Mouse (Mus musculus): ENCODE measurements around the gene Gpr176. TPM values are rescaled to one million over a fixed set of nuclear protein-coding genes. Genes with fewer than 3 reads are reported as not detected.

Gpr176 gene
- polyA plus RNA-seq, 1 experiment = 5.6 TPM

GRCm38 (mm10) chr2:118306966-118307365 is 66.3 kb downstream of the Gpr176 start:
- DNase-seq = peak; percentile 42 to 52
- Histone ChIP-seq H3K27ac (ENCODE audit: insufficient read depth, low read length) (0 out of 2 replicates have a peak overlapping the region, but pooled peaks have one; percentile 35), H3K27me3 (ENCODE audit: control insufficient read depth, insufficient read depth, low read length) (no peaks in the 10 kb centered on the region), H3K4me1 (ENCODE audit: control insufficient read depth, insufficient read depth, low read length) (peaks cover 7% of the 10 kb centered on the region; the same call in 1 of the 2 replicates), H3K4me3 (replicated peaks; ENCODE audit: insufficient read depth, low read depth, low read length) (no peak overlapping the region)
- no peak for TF ChIP-seq CTCF (IDR thresholded peaks at IDR 0.05; ENCODE audit: borderline replicate concordance, insufficient read depth, low read depth, low read length)
- TF ChIP-seq POLR2A (IDR thresholded peaks at IDR 0.05; ENCODE audit: borderline replicate concordance, insufficient read depth, low read length) = no peak
- 36% methylated on average over 2 of the region's 2 CpGs for WGBS

GRCm38 (mm10) chr2:118306522-118306895 is 66.7 kb downstream of the Gpr176 start:
- Histone ChIP-seq H3K4me3 (replicated peaks; ENCODE audit: insufficient read depth, low read depth, low read length) (no peak overlapping the region), H3K27me3 (ENCODE audit: control insufficient read depth, insufficient read depth, low read length) (no peaks in the 10 kb centered on the region), H3K27ac (ENCODE audit: insufficient read depth, low read length) (peak overlapping the region; percentile 18; the same call in 1 of the 2 replicates), H3K4me1 (ENCODE audit: control insufficient read depth, insufficient read depth, low read length) (peaks cover 7% of the 10 kb centered on the region; the same call in 1 of the 2 replicates)
- no peak for DNase-seq
- no peak for TF ChIP-seq POLR2A (IDR thresholded peaks at IDR 0.05; ENCODE audit: borderline replicate concordance, insufficient read depth, low read length)
- TF ChIP-seq CTCF (IDR thresholded peaks at IDR 0.05; ENCODE audit: borderline replicate concordance, insufficient read depth, low read depth, low read length) = no peak
- 60% methylated on average over 3 of the region's 3 CpGs for WGBS

- no peak for DNase-seq
- peaks cover 7% of the 10 kb centered on the region; the same call in 1 of the 2 replicates for H3K4me1 ChIP-seq (ENCODE audit: control insufficient read depth, insufficient read depth, low read length)
- WGBS = 84% methylated on average over 7 of the region's 7 CpGs
- no peaks in the 10 kb centered on the region for H3K27me3 ChIP-seq (ENCODE audit: control insufficient read depth, insufficient read depth, low read length)
- TF ChIP-seq POLR2A (IDR thresholded peaks at IDR 0.05; ENCODE audit: borderline replicate concordance, insufficient read depth, low read length) (no peak), CTCF (IDR thresholded peaks at IDR 0.05; ENCODE audit: borderline replicate concordance, insufficient read depth, low read depth, low read length) (no peak)
- H3K27ac ChIP-seq (ENCODE audit: insufficient read depth, low read length) = no peak overlapping the region
- H3K4me3 ChIP-seq (replicated peaks; ENCODE audit: insufficient read depth, low read depth, low read length) = no peak overlapping the region
Observed at GRCm38 (mm10) chr2:118305827-118306521, 67.2 kb downstream of the Gpr176 start.

- 91% methylated on average over 4 of the region's 4 CpGs for WGBS
- Histone ChIP-seq H3K27ac (ENCODE audit: insufficient read depth, low read length) (no peak overlapping the region), H3K4me3 (replicated peaks; ENCODE audit: insufficient read depth, low read depth, low read length) (no peak overlapping the region), H3K27me3 (ENCODE audit: control insufficient read depth, insufficient read depth, low read length) (no peaks in the 10 kb centered on the region), H3K4me1 (ENCODE audit: control insufficient read depth, insufficient read depth, low read length) (peaks cover 7% of the 10 kb centered on the region; the same call in 1 of the 2 replicates)
- TF ChIP-seq POLR2A (IDR thresholded peaks at IDR 0.05; ENCODE audit: borderline replicate concordance, insufficient read depth, low read length) = no peak
- TF ChIP-seq CTCF (IDR thresholded peaks at IDR 0.05; ENCODE audit: borderline replicate concordance, insufficient read depth, low read depth, low read length) = no peak
- no peak for DNase-seq
Observed at GRCm38 (mm10) chr2:118303456-118303855, 69.8 kb downstream of the Gpr176 start.

GRCm38 (mm10) chr2:118301656-118302055 is 71.6 kb downstream of the Gpr176 start:
- 85% methylated on average over 2 of the region's 2 CpGs for WGBS
- H3K27me3 ChIP-seq (ENCODE audit: control insufficient read depth, insufficient read depth, low read length) = no peaks in the 10 kb centered on the region
- no peak for DNase-seq

GRCm38 (mm10) chr2:118301041-118301545 is 72.1 kb downstream of the Gpr176 start:
- Histone ChIP-seq H3K4me1 (ENCODE audit: control insufficient read depth, insufficient read depth, low read length) (no peaks in the 10 kb centered on the region), H3K4me3 (replicated peaks; ENCODE audit: insufficient read depth, low read depth, low read length) (no peak overlapping the region), H3K27ac (ENCODE audit: insufficient read depth, low read length) (no peak overlapping the region), H3K27me3 (ENCODE audit: control insufficient read depth, insufficient read depth, low read length) (no peaks in the 10 kb centered on the region)
- 69% methylated on average over 8 of the region's 8 CpGs for WGBS
- TF ChIP-seq CTCF (IDR thresholded peaks at IDR 0.05; ENCODE audit: borderline replicate concordance, insufficient read depth, low read depth, low read length) = no peak
- no peak for TF ChIP-seq POLR2A (IDR thresholded peaks at IDR 0.05; ENCODE audit: borderline replicate concordance, insufficient read depth, low read length)
- DNase-seq = no peak

More at GRCm38 (mm10) chr2:118301656-118302055, 71.6 kb downstream of the Gpr176 start:
- Histone ChIP-seq H3K4me1 (ENCODE audit: control insufficient read depth, insufficient read depth, low read length) (peaks cover 3% of the 10 kb centered on the region; the same call in 1 of the 2 replicates), H3K27ac (ENCODE audit: insufficient read depth, low read length) (no peak overlapping the region), H3K4me3 (replicated peaks; ENCODE audit: insufficient read depth, low read depth, low read length) (no peak overlapping the region)
- no peak for TF ChIP-seq CTCF (IDR thresholded peaks at IDR 0.05; ENCODE audit: borderline replicate concordance, insufficient read depth, low read depth, low read length)
- no peak for TF ChIP-seq POLR2A (IDR thresholded peaks at IDR 0.05; ENCODE audit: borderline replicate concordance, insufficient read depth, low read length)

GRCm38 (mm10) chr2:118299981-118300380 is 73.2 kb downstream of the Gpr176 start:
- no peak for DNase-seq
- WGBS = 94% methylated on average over 2 of the region's 2 CpGs
- TF ChIP-seq POLR2A (IDR thresholded peaks at IDR 0.05; ENCODE audit: borderline replicate concordance, insufficient read depth, low read length) = no peak
- no peak for TF ChIP-seq CTCF (IDR thresholded peaks at IDR 0.05; ENCODE audit: borderline replicate concordance, insufficient read depth, low read depth, low read length)

GRCm38 (mm10) chr2:118298601-118299000 is 74.6 kb downstream of the Gpr176 start:
- TF ChIP-seq POLR2A (IDR thresholded peaks at IDR 0.05; ENCODE audit: borderline replicate concordance, insufficient read depth, low read length) (no peak), CTCF (IDR thresholded peaks at IDR 0.05; ENCODE audit: borderline replicate concordance, insufficient read depth, low read depth, low read length) (no peak)
- H3K4me1 ChIP-seq (ENCODE audit: control insufficient read depth, insufficient read depth, low read length) = no peaks in the 10 kb centered on the region
- 88% methylated on average over 4 of the region's 4 CpGs for WGBS
- DNase-seq = no peak
- H3K27ac ChIP-seq (ENCODE audit: insufficient read depth, low read length) = no peak overlapping the region
- H3K4me3 ChIP-seq (replicated peaks; ENCODE audit: insufficient read depth, low read depth, low read length) = no peak overlapping the region
- no peaks in the 10 kb centered on the region for H3K27me3 ChIP-seq (ENCODE audit: control insufficient read depth, insufficient read depth, low read length)

More at GRCm38 (mm10) chr2:118299981-118300380, 73.2 kb downstream of the Gpr176 start:
- Histone ChIP-seq H3K27me3 (ENCODE audit: control insufficient read depth, insufficient read depth, low read length) (no peaks in the 10 kb centered on the region), H3K4me1 (ENCODE audit: control insufficient read depth, insufficient read depth, low read length) (no peaks in the 10 kb centered on the region), H3K4me3 (replicated peaks; ENCODE audit: insufficient read depth, low read depth, low read length) (no peak overlapping the region), H3K27ac (ENCODE audit: insufficient read depth, low read length) (no peak overlapping the region)

Data from cerebellum, adult 2 months (tissue).